Mouse (Mus musculus) retina, adult 2 months (tissue): ENCODE results near the gene Adcy2.

ENCODE experiments used
- DNase-seq: peaks from one replicate; pipeline ENCODE4 v3.0.0-alpha.2; 2012; ENCODE audit warnings: low read depth, low spot score

Gene Adcy2

DNA sequence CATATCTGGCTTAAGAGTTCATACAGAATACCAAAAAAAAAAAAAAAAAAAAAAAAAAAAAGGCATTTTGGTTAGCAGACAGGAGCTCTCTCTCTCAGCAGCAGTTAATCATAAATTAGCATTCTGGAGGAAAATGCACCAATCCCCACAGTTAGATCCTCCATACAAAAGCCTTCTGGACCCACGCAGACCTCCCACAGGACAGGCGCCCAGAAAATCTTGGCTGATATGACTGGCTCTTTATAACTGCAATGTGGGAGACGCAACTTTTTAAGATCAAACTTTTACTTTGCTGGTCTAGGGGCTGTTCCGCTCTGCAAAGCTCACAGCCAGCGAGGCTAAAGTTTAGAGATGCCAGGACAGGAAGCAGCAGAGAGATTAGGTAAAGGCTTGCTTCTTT lies 37.8 kb downstream of the Adcy2 start:
- no peak for DNase-seq

DNA sequence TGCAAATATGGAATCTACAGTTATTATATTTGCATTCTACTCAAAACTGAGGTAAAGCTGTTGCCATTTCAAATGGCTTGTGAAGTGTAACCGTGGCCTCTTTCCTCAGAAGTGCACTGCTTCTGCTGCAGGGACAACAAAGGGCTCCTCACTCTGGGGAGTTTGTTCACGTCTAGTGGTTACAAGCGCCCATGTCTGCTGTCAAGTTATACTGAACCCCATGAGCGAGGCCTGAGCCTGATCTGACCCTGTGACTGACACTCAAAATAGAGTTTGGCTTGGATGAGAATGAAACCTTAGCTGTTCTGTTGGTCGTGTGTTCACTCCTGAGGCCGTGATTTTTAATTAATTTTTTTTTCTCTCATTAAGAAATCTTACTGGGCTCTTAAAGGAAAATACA lies 38.8 kb downstream of the Adcy2 start:
- no peak for DNase-seq

DNA sequence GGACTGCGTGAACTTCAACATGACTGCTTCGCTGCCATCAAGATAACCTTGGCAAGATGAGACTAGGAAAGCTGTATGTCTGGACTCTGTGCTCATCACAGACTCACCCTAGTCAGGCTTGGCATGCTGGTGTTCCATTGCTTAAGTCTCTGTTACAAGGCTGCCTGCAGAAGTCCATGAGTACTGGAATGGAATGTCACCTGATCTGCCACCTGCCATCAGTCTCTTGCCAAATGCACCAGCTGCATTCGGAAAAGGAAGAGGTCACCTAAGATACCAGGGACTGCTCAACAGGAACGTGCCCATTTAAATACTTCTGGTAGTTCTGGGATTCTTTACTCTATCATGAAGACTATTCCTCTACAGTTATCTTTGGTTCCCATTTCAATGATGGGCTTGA lies 39.9 kb downstream of the Adcy2 start:
- DNase-seq = no peak

DNA sequence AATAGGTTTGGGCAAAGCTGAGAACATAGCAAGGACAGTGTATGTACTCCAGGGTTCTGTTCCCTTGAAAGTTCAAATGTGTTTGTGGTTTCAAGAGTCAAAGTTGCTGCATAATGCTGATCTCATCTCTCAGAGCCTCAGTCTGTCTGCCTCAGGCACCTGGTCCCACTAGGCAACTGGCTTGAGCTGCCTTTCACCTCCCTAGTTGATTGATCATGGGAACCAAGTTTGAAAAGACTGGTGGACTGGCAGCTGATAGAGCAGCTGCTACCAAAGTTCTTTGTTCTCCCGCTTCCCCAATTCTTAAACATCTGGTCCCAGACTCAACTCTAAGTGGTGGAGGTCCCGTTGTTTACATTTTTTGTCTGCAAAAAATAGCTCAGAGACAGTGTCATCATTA lies 56.6 kb downstream of the Adcy2 start:
- no peak for DNase-seq

DNA sequence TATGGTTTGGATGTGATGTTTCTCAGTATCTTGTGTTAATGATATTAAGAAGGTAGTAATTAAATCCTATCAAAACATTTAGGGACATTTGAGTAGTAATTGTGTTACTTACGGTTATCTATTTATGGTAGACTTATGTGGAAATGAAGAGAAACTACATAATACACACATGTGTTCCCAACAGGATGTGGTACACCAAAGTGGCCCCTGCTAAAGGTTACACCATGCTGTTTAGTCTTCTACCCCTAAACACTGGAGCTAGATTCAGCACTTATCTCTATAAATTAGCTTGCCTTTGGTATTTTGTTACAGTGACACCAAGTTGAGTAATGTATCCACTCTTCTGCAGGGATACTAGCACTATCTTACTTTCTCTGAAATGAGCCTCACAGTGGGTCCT lies 57.9 kb downstream of the Adcy2 start:
- DNase-seq = no peak

DNA sequence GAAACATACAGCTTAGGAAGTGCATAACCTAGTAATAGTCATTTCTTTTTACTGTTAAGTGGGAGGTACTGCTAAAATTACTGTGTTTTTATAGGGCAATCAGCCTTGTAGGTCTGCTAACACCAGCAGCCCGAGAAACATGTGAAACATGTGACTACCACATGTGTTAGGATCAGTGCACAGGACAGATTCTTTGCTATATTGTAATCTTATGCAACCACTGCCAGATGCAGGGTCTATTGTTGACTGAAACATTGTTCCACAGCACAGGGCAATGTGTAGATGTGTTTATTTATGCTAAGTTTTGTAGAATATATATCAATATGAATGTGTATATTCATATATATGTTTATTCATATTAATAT lies 67.1 kb downstream of the Adcy2 start:
- DNase-seq = no peak

DNA sequence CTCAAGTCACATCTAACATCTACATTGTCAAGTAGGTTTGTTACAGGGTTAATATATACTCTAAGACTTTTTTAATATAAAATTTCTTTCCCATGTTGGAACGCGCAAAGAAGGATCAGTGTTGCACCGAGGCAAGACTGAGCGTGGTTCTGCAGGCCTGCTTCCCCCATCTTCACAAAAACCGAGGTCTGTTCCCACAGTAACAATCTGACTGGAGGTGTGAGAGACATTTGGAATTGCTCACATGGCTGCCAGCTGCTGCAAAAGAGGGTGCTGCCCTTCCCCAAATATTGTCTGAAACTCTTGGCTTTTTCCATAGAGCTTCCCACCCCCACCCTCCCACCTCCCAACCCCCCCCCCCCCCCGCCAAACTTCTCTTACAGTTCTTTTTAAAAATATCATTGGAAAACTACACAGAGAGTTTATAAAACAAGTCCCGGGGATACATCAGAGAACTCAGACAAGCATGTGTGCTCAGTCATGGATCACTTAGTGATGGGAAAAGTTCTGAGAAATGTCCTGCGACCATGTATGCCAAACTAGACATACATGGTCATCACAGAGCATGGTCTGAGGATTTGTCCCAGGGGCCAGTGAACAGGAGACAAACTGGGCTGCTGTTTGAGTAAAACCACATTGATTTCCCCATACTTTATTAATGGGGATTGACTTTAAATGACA lies 67.6 kb downstream of the Adcy2 start:
- DNase-seq = no peak

- DNase-seq = no peak
Observed at GRCm38 (mm10) chr13:68928469-68928868, 70.9 kb downstream of the Adcy2 start.

GRCm38 (mm10) chr13:68913666-68914288 lies 85.6 kb downstream of the Adcy2 start:
- no peak for DNase-seq

DNA sequence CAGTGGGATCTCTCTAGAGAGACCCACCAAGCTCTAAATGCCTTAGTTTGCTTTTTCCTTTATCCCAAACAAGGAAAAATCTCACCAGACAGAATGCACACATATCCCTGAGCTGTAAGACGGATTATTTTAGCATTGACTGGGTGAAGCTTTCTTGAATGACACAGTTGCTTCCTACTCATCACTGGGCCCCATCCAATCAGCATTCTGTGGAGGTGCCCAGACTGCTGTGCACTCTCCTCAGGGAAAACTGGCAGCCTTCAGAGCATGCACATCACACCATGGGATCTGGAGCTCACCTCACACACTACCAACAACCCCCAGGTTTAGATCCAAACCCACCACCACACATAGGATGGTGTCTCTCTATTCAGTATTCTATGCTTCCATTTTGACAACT lies 92.7 kb downstream of the Adcy2 start:
- no peak for DNase-seq

DNA sequence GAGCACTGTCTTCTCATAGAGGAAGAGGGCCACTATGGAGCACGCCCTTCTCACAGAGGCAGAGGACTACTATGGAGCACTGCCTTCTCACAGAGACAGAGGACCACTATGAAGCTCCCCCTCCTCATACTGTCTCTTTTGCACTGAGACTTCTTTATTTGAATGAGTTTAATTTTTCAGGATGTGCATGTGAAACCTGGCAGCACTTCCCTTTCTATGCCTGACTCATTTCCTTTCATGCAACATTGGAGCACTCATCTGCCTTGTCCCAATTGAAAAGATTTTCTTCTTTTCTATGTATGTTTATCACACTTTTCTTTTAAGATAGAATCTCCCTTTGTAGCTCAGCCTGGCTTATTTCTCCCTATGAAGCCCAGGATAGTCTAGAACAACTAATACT lies 96.6 kb downstream of the Adcy2 start:
- DNase-seq = no peak

GRCm38 (mm10) chr13:68889929-68890593 lies 109.3 kb downstream of the Adcy2 start:
- no peak for DNase-seq

DNA sequence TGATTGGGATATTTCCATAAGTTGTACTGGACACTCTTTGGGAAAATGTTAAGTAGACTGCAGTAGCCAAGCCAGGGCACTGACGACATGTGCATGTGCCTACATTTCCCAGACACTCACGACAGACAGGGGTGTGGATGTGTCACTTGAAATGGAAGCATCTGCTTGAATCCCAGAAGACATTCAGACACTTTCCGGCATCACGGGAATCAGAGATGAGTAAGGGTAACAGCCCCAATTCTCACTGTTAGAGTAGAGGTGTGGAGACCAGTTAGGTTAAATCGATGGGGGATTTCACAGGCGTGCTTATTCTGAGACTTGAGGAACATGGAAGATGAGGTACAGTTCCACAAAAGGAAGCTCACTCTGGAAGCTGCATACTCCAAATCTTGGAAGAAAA lies 130.6 kb downstream of the Adcy2 start:
- no peak for DNase-seq

DNA sequence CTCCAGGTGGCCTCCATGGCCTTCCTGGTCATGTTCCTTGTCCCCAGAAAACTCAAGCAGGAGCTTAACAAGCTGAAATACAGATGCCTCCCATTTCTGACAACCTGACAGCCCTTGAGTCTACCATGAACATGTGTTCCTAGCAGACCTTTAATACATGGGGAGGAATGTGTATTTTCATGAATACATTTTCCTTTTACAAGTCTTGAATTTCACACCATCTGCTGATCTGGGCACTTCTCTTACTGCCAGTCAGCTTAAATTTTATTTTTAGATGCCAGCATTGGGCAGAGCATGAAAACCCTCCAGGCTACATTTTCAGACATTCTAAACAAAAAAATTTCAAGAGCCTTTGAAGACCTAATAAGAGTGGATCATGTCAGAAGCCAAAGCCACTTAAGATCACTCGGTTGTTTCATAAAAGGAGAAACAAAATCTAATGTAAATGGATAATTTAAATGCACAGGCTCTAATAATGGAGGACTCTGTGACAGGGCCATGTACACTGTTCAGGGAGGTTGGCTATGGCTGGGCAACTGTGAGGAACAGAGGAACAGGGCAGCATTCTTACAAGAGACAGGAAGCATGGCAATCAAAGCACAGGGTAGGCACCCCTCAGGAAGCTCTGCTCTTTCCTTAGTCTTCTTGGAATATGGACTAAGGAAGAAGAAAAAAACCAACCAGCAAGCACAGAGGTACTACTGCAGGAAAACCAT lies 131.2 kb downstream of the Adcy2 start:
- no peak for DNase-seq

DNA sequence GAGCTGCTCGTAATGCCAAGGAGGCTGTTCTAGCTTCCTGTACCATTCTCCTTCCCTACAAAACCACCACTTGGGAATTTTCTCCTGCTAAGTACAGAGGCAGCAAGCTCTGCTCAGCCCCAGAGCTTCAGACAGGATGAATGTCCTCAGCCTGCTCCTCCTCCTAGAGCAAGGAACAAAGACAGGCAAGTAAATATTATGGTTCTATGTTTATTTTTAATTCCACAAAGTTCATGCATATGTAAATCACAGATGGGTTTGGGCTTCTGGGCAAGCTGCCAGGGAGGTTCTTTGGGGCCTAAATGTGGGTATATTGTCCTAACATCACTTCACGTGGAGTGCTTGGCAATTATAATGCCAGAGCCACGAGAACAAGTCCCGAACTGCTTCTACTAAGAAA lies 139.3 kb downstream of the Adcy2 start:
- no peak for DNase-seq

DNA sequence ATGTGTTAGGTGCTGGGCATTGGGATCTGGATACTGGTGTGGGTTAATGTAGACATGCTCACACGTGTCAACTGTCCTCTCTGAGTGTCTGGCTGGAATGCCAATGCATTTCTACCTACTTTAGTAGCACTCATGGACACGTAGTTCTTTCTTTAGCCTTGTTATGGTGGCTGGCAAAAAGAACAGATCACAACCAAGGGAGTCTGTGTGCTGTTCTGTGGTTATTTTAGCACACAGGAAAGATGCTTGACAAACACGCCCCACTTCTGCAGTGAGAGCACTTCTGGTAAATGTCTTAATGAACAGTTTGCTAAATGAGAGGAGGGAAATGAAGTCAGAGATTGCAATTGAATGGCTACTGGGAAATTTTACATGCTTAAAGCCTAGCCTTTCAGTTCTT lies 151.1 kb downstream of the Adcy2 start:
- DNase-seq = no peak

GRCm38 (mm10) chr13:68839517-68839916 lies 159.8 kb downstream of the Adcy2 start:
- DNase-seq = no peak

- DNase-seq = no peak
Observed at GRCm38 (mm10) chr13:68836183-68836582, 163.2 kb downstream of the Adcy2 start.

GRCm38 (mm10) chr13:68835424-68836045 lies 163.8 kb downstream of the Adcy2 start:
- DNase-seq = no peak

DNA sequence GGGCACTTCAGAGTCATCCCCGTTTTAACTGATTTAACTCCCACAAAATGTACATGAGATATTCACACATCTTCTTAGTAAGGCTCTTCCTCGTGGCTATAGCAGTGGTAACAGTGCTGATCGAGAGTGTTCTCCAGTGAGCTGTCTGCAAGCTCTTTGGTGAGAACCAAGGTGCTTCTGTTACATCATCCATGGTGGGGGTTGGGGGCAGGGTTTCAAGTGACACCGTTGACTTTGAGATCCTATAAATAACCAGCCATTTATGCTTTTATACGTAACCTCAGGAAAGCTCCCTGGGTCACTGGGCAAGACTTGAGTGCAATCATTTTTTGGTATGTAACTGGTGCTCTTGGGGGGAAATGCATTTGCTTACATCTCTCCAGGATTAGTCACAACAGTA lies 167.2 kb downstream of the Adcy2 start:
- no peak for DNase-seq

DNA sequence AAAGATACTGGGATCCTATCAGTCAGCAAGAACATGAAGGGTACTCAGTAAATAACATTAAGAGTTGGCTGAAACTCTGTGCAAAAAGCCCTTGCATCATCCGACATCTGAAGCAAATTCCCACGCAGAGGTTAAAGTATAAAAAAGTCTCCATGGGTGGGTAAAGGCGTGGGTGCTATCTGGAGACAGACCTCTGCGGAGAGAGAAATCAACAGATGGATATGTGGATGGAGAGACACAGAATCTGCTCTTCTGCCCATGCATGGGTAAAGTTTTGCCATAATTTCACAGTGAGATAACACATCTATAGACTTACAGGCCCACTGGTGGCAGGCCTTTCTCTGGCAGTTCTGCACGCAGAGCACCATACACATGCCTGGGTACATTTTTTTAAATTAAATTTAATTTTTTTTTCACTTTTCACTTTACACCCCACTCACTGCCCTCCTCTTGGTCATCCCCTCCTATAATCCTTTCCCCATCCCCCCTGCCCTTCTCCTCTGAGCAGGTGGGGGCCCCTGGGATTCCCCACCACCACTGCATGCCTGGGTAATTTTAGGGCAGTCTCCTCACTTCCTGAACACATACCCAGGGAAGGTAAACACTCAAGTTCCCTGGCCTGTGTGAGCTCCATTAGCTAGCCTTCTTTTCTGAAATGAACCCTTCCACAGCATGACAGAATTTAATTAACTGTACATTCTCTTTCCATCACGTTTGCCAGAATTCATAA lies 169.1 kb downstream of the Adcy2 start:
- no peak for DNase-seq

GRCm38 (mm10) chr13:68828441-68828840 lies 170.9 kb downstream of the Adcy2 start:
- no peak for DNase-seq
